Comparison of ENCODE assay signal across 22 mouse cellular contexts in genomic region chr10:41241080-41241479, GRCm38 (mm10).
DNase-seq lines count a peak whose midpoint lies in the region; ATAC-seq and TF ChIP-seq lines count a peak whose summit lies in the region.
"Had no signal": no experiment of that assay in that cellular context is flagged by ENCODE, and none has a peak within 500 bp of the region (broad histone marks: within the 10 kb centered on the region; RNA-seq: fewer than 3 reads in every experiment).

No protein-coding gene starts in this region.

- H3K4me2 ChIP-seq in lung, postnatal 0 days (replicated peaks; ENCODE audit: low read depth, low read length): no peak overlapping the region
- H3K4me2 ChIP-seq: hindbrain, embryonic 14.5 days; limb, embryonic 15.5 days; neural tube, embryonic 12.5 days had no signal

- intact Hi-C loops in heart, postnatal 10 days (cut with DNase I): no loop called here

- peak; percentile 47 for ATAC-seq in lung, postnatal 0 days
- ATAC-seq: CD4-positive, CD25-positive, alpha-beta regulatory T cell, adult 4 months; forebrain, embryonic 16.5 days; intestine, embryonic 16.5 days had no signal

- DNase-seq in adrenal gland, postnatal 10 days: peak; percentile 11
- DNase-seq in adrenal gland, postnatal 36 days: no peak
- peak; percentile 32 for DNase-seq in lung, postnatal 0 days (ENCODE audit: low spot score)
- no peak for DNase-seq in lung, postnatal 14 days
- peak; percentile 56 to 62 for DNase-seq in heart, postnatal 10 days
- no peak for DNase-seq in gastrocnemius, postnatal 10 days
- DNase-seq in retina, embryonic 14.5 days (ENCODE audit: low spot score): no peak
- DNase-seq in thymus, postnatal 0 days (ENCODE audit: low spot score): no peak
- DNase-seq: cerebellum, postnatal 14 days; kidney, postnatal 25 days; lung, postnatal 4 days; right cerebral cortex, postnatal 14 days; thymus, postnatal 25 days had no signal

- H3K4me1 ChIP-seq in lung, postnatal 0 days (ENCODE audit: insufficient read depth, low read depth, low read length): no peaks in the 10 kb centered on the region
- H3K4me1 ChIP-seq: limb, embryonic 15.5 days had no signal

- H3K9ac ChIP-seq in lung, postnatal 0 days (replicated peaks; ENCODE audit: low read depth): no peak overlapping the region
- H3K9ac ChIP-seq: hindbrain, embryonic 14.5 days; limb, embryonic 15.5 days; neural tube, embryonic 12.5 days had no signal

- H3K4me3 ChIP-seq in lung, postnatal 0 days (ENCODE audit: low read depth, low read length): no peak overlapping the region
- H3K4me3 ChIP-seq: limb, embryonic 15.5 days; midbrain, embryonic 10.5 days; neural tube, embryonic 12.5 days had no signal

- no peaks in the 10 kb centered on the region for H3K27me3 ChIP-seq in lung, postnatal 0 days (replicated peaks; ENCODE audit: insufficient read depth, low read length)
- H3K27me3 ChIP-seq: limb, embryonic 15.5 days; neural tube, embryonic 12.5 days had no signal

- no peak for TF ChIP-seq EP300 in lung, postnatal 0 days (IDR thresholded peaks at IDR 0.05)

- 0 out of 2 replicates have a peak, but pooled peaks cover 3% of the 10 kb centered on the region for H3K36me3 ChIP-seq in lung, postnatal 0 days (ENCODE audit: insufficient read depth, low read length)
- H3K36me3 ChIP-seq: midbrain, embryonic 10.5 days; neural tube, embryonic 12.5 days had no signal

- WGBS in lung, postnatal 0 days: 28% methylated on average over 7 of the region's 7 CpGs

- H3K9me3 ChIP-seq in lung, postnatal 0 days (ENCODE audit: low read length): no peaks in the 10 kb centered on the region
- H3K9me3 ChIP-seq: G1E; limb, embryonic 15.5 days; midbrain, embryonic 10.5 days; neural tube, embryonic 12.5 days had no signal

- no peak for TF ChIP-seq CTCF in lung, postnatal 0 days (IDR thresholded peaks at IDR 0.05)

- H3K27ac ChIP-seq in lung, postnatal 0 days (ENCODE audit: low read length): no peak overlapping the region
- H3K27ac ChIP-seq: hindbrain, embryonic 14.5 days; limb, embryonic 15.5 days; midbrain, embryonic 10.5 days; neural tube, embryonic 12.5 days; stomach, postnatal 0 days had no signal

Comparison
In these comparisons a context has a peak if more than half of its experiments do, and no peak if none do; other contexts are left out.
1. DNase-seq: peak in adrenal gland, postnatal 10 days (single experiment), lung, postnatal 0 days (single experiment) and heart, postnatal 10 days (2 of 2); none in adrenal gland, postnatal 36 days (0 of 2), lung, postnatal 14 days (single experiment), gastrocnemius, postnatal 10 days (single experiment), retina, embryonic 14.5 days (single experiment) and thymus, postnatal 0 days (single experiment).